Mouse (Mus musculus) midbrain, postnatal 0 days (tissue): ENCODE measurements around the gene Mboat1. TPM values are rescaled to one million over a fixed set of nuclear protein-coding genes. Genes with fewer than 3 reads are reported as not detected.

Experiments
- ATAC-seq: fragments of 200-750 bp; cut with Nextera tagmentation; 2 replicates; pipeline ENCODE4 v1.8.0; 2017; ENCODE audit warnings: moderate number of reproducible peaks, mild to moderate bottlenecking, moderate TSS enrichment, moderate library complexity; ENCODE audit not compliant: low FRiP score
- DNase-seq: peaks from one replicate; pipeline ENCODE4 v3.0.0-alpha.2; 2015; ENCODE audit warnings: low spot score
- H3K27ac ChIP-seq: fragments of 300-500 bp; sonication (generic); 2 replicates; pipeline ENCODE4 v1.5.1; 2014; ENCODE audit warnings: low read depth, mild to moderate bottlenecking, low read length, mixed read lengths
- H3K27me3 ChIP-seq: fragments of 300-500 bp; sonication (generic); 2 replicates; pipeline ENCODE4 v1.6.1; 2014; ENCODE audit warnings: low read length, control low read depth, mixed read lengths; ENCODE audit not compliant: insufficient read depth
- H3K36me3 ChIP-seq: fragments of 300-500 bp; sonication (generic); 2 replicates; pipeline ENCODE4 v1.6.1; 2014; ENCODE audit warnings: low read length, control low read depth, mixed read lengths; ENCODE audit not compliant: insufficient read depth
- H3K4me1 ChIP-seq: fragments of 300-500 bp; sonication (generic); 2 replicates; pipeline ENCODE4 v1.6.1; 2014; ENCODE audit warnings: mild to moderate bottlenecking, control low read depth, antibody characterized with exemption, low read length, mixed read lengths; ENCODE audit not compliant: insufficient read depth
- H3K4me2 ChIP-seq: fragments of 300-500 bp; sonication (generic); 2 replicates; pipeline ENCODE4 v1.6.1; 2014; ENCODE audit warnings: low read depth, mild to moderate bottlenecking, low read length, mixed read lengths; ENCODE audit not compliant: poor library complexity, severe bottlenecking
- H3K4me3 ChIP-seq: fragments of 300-500 bp; sonication (generic); 2 replicates; pipeline ENCODE4 v1.5.1; 2014; ENCODE audit warnings: low read depth, mild to moderate bottlenecking, low read length, moderate library complexity
- H3K9ac ChIP-seq: fragments of 300-500 bp; sonication (generic); replicated peaks from 2 replicates; pipeline ENCODE4 v1.6.1; 2014; ENCODE audit warnings: mild to moderate bottlenecking, low read length, moderate library complexity, mixed read lengths; ENCODE audit not compliant: poor library complexity, severe bottlenecking
- H3K9me3 ChIP-seq: fragments of 300-500 bp; sonication (generic); 2 replicates; pipeline ENCODE4 v1.6.1; 2016; ENCODE audit warnings: low read length, control low read depth
- CTCF ChIP-seq: IDR thresholded peaks from 2 replicates; pipeline ENCODE4 v1.5.1; 2016; ENCODE audit warnings: antibody characterized with exemption, mild to moderate bottlenecking
- WGBS: fragments of 180-500 bp; shearing (Covaris S2); extraction: QIAGEN DNeasy Blood & Tissue Kit; methylation state at CpG from one replicate; pipeline ENCODE4 v1.1.7; 2014; 5-methylcytosine and 5-hydroxymethylcytosine counted together
- polyA plus RNA-seq: library from polyadenylated mRNA; unstranded; fragments of >200 nt; fragmentation: Nextera tagmentation; extraction: Ambion mirVana; gene quantifications from 2 replicates; pipeline ENCODE4 v1.2.1, GENCODE M21; 2015
- total RNA-seq: library from RNA; depleted of rRNA; stranded (reverse); fragments of >200 nt; gene quantifications from 2 replicates; pipeline ENCODE4 v1.2.3, GENCODE M21; 2014

Mboat1 gene
- total and polyA plus RNA-seq, 2 experiments from 2014 or later = 1.4 to 1.7 TPM

DNA sequence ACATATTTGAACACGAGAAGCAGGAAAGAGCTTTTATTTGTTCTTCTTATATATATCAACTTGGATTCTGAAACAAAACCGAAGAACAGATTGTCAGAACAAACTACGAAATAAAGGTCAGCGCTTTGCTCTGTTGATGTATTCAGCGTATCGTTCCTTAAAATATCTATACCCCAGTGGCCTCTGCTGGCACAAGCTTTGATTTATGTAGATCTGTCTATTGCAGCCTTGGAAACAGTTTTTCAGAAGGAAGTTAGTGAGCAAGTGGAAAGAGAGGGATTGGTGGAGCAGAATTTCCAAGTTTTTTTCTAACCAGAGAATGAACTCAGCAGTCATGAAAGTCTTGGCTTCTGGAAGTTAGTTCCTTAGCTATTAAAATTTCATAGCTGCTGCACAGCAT is 103.1 kb downstream of the Mboat1 start:
- DNase-seq = no peak
- TF ChIP-seq CTCF = no peak
- no peak for ATAC-seq
- H3K9ac ChIP-seq = no peak overlapping the region
- H3K27ac ChIP-seq = no peak overlapping the region
- WGBS = 82% methylated on average over 6 of the region's 6 CpGs
- no peaks in the 10 kb centered on the region for H3K27me3 ChIP-seq
- no peak overlapping the region for H3K4me3 ChIP-seq
- no peaks in the 10 kb centered on the region for H3K4me1 ChIP-seq
- no peaks in the 10 kb centered on the region for H3K36me3 ChIP-seq
- H3K4me2 ChIP-seq = no peak overlapping the region
- no peaks in the 10 kb centered on the region for H3K9me3 ChIP-seq

GRCm38 (mm10) chr13:30245573-30245972 is 109.3 kb downstream of the Mboat1 start:
- no peak for TF ChIP-seq CTCF
- H3K27me3 ChIP-seq = no peaks in the 10 kb centered on the region
- H3K9me3 ChIP-seq = no peaks in the 10 kb centered on the region
- H3K27ac ChIP-seq = no peak overlapping the region
- ATAC-seq (no peak), DNase-seq (no peak)
- no peak overlapping the region for H3K4me3 ChIP-seq
- no peaks in the 10 kb centered on the region for H3K36me3 ChIP-seq
- no peaks in the 10 kb centered on the region for H3K4me1 ChIP-seq
- H3K4me2 ChIP-seq = no peak overlapping the region
- H3K9ac ChIP-seq = no peak overlapping the region
- WGBS = 92% methylated on average over 4 of the region's 4 CpGs

DNA sequence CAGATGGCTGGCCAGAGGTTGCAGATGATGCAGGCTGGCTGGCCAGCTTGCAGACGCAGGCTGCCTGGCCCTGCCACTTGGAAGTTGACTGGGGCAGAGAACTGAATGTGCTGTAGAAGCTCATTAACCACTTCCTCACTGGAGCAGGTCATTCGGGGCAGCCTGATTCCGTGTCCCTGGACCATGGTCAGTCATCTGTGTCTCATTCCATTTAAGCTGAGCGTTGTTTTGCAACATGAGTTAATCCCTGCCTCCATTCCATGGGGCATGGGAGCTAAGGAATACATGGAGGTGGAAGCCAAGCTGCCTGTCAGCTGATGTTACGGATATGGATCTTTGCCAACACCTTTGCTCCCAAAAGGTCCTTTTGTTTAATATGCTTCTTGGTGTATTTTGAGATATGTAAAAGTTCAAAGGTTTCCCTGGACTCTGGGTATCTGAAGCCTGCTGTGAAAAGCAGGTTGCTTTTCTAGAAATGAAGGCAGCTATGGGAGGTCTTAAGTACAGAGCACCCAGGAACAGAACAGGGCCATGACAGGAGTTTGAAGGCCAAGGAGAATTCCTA is 114.1 kb downstream of the Mboat1 start:
- Histone ChIP-seq H3K27me3 (no peaks in the 10 kb centered on the region), H3K9ac (no peak overlapping the region), H3K27ac (no peak overlapping the region), H3K4me3 (no peak overlapping the region), H3K4me1 (no peaks in the 10 kb centered on the region), H3K9me3 (no peaks in the 10 kb centered on the region), H3K36me3 (no peaks in the 10 kb centered on the region), H3K4me2 (no peak overlapping the region)
- 39% methylated on average over 5 of the region's 5 CpGs for WGBS
- ATAC-seq (no peak), DNase-seq (no peak)
- no peak for TF ChIP-seq CTCF

DNA sequence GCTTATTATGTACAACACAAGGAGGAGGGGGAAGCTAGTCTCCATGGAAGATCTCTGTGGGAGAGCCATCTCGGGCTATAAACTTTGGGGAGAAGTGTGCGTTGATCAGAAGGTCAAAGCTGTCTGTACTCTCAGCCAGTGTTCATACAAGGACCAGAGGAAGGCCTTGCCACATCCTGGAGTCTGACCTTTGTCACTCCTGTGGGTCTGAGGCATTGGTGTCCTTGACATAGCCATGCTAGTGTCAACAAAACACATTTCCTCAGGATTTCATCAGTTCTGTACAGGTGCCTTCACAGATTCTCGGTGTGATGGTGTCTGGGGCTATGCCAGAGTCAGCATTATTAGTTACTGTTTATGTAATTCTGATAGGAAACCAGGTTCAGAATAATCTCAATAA is 115.1 kb downstream of the Mboat1 start:
- no peak overlapping the region for H3K27ac ChIP-seq
- H3K27me3 ChIP-seq = no peaks in the 10 kb centered on the region
- H3K9me3 ChIP-seq = no peaks in the 10 kb centered on the region
- TF ChIP-seq CTCF = no peak
- no peak overlapping the region for H3K4me2 ChIP-seq
- DNase-seq (no peak), ATAC-seq (no peak)
- no peaks in the 10 kb centered on the region for H3K4me1 ChIP-seq
- 73% methylated on average over 3 of the region's 3 CpGs for WGBS
- no peaks in the 10 kb centered on the region for H3K36me3 ChIP-seq
- no peak overlapping the region for H3K9ac ChIP-seq
- no peak overlapping the region for H3K4me3 ChIP-seq

GRCm38 (mm10) chr13:30252692-30253091 is 116.4 kb downstream of the Mboat1 start:
- ATAC-seq (no peak), DNase-seq (no peak)
- Histone ChIP-seq H3K36me3 (no peaks in the 10 kb centered on the region), H3K27ac (no peak overlapping the region), H3K9me3 (no peaks in the 10 kb centered on the region), H3K4me2 (no peak overlapping the region), H3K9ac (no peak overlapping the region), H3K4me1 (no peaks in the 10 kb centered on the region), H3K4me3 (no peak overlapping the region), H3K27me3 (no peaks in the 10 kb centered on the region)
- no peak for TF ChIP-seq CTCF
- WGBS = 61% methylated on average over 3 of the region's 3 CpGs

DNA sequence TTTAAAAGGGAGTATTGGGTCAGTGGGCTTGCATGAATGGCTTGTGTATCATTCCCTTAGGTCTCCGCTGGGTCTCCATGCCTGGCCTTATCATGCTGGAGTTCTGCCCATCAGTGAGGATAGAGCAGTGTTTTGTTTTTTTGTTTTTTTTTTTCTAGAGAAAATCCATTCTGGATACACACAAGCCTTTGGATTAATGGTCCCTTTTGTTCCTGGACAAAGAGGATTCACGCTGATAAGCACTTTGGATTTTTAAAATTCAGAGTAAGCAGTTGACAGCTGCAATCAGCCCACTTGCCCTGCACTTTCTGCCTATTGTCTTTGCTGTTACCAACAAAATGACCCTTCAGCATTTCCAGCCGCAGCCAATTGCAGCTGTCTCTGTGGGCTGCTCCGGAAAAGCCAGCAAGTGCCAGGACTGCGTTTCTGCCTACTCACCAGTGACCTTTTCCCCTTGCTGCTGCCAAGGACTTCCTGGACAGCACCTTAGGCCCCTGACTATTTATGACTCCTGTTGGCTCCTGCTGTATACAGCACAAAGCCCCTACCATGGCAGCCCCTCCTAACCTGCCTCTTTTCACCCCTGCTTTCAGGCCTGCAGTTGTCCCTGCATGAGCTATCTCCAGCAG is 117.5 kb downstream of the Mboat1 start:
- DNase-seq (no peak), ATAC-seq (no peak)
- Histone ChIP-seq H3K36me3 (no peaks in the 10 kb centered on the region), H3K27ac (no peak overlapping the region), H3K4me2 (no peak overlapping the region), H3K4me3 (no peak overlapping the region), H3K27me3 (no peaks in the 10 kb centered on the region), H3K9me3 (no peaks in the 10 kb centered on the region), H3K4me1 (no peaks in the 10 kb centered on the region), H3K9ac (no peak overlapping the region)
- 19% methylated on average over 5 of the region's 5 CpGs for WGBS
- TF ChIP-seq CTCF = no peak
